Mouse (Mus musculus) urinary bladder, adult 18-20 months (tissue): ENCODE data around the gene Pafah1b3.

Experiments used
- DNase-seq, 2 experiments: peaks; one replicate each; pipeline ENCODE4 v3.0.0; 2022; ENCODE audit warnings: low spot score in 2 of 2, mixed read lengths in 2 of 2

Gene Pafah1b3

DNA sequence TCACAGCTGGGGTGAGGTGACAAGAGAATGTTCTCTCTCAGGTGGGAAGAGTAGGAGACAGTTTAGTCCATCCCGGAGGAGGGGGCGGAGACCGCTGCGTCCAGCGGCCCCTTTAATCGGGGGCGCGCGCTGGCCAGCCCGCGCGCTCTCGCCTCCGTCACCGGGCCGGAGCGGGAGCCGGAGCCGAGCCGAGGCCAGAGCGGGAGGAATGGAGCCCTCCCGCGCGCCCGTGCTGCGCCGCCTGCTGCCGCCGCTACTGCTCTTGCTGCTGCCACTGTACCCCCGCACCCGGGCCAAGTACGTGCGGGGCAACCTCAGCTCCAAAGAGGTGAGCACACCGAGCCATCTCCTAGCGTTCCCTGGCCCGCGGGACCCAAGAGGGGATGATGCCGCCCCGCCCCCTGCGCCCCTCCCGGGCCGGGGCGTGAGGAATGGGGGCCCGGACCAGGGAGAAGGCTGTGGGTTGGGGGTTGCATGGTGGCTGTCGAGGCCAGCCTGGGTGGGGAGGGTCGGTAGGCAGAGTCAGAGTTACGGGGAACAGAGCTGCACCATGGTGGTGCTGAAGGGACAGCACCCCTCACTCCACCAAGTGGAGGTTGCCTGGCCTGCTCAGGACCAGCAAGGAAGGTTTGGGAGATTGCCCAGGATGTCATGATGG is 8.3 kb upstream of the Pafah1b3 start, which contains the start of gene Tmem145:
TSS of gene Tmem145 (plus strand) at position 151 of the 658 bp plus-strand sequence.
- no peak for DNase-seq

GRCm38 (mm10) chr7:25305481-25305880 is 7.7 kb upstream of the Pafah1b3 start:
- no peak for DNase-seq

DNA sequence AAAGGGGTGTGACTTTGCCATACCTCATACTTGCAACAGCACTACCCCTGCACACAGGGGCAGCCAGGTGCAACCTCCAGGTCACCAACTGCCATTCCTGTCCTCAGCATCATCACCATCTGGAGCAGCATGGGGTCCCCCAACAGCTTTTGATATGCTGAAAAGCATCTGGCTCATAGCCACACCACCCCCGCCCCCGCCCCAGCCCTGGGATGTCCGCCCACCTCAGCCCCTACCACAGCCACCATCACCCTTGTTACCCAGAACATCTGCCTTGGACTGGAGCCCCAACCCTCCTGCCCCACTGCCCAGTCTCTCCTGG is 5.9 kb upstream of the Pafah1b3 start:
- DNase-seq = no peak

DNA sequence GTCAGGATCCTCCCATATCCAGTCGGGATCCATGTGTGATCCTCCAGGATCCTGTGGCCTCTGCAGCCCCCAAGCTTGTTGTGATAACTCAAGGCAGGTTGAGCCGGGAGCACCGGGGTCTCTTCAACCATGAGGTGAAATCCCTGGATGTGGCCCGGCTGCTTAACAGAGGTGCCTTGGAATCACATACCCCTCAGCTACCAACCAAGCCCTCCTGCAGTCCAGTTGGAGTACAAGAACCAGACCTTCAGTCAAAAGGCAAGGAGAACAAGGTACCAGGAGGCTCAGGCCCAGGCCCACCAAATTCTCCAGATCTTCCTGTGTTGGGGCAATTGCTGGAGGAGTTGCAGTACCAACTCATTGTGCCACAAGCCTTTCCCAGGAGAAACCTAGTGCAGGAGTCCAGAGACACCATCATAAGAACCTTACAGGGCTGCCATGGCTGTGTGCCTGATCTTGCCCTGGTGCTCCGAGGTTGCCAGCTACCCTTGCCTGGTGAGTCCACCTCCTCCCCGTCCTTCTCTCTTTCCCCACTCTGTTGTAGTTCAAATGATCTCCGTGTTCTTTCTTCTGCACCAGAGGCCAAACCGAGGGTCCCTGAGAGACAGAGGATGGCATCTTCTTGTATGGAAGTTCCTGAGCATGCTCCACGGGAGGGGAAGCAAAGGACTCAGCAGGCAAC is 5.4 kb upstream of the Pafah1b3 start:
- DNase-seq = no peak

DNA sequence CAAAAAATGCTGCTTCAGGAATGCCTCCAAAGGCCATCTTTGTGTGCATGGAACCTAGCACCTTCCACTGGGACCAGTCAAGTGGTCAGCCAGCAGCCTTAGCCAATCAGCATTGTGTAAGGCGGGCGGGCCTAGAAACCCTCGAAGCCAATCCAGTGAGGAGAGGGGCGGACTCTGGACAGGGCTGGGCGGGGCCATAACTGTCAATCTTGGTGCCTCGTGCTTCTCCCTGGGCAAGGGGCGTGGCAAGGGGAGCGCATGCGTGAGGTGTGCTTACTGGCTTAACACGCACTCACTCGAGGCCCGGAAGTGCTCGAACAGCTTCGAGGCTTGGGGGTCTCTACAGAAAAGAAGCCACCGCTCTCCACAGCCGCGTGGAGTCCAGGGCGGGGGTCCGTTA is 3.3 kb upstream of the Pafah1b3 start, which contains the start of gene Prr19:
TSS of gene Prr19 (plus strand) at position 349 of the 400 bp plus-strand sequence.
- no peak for DNase-seq

DNA sequence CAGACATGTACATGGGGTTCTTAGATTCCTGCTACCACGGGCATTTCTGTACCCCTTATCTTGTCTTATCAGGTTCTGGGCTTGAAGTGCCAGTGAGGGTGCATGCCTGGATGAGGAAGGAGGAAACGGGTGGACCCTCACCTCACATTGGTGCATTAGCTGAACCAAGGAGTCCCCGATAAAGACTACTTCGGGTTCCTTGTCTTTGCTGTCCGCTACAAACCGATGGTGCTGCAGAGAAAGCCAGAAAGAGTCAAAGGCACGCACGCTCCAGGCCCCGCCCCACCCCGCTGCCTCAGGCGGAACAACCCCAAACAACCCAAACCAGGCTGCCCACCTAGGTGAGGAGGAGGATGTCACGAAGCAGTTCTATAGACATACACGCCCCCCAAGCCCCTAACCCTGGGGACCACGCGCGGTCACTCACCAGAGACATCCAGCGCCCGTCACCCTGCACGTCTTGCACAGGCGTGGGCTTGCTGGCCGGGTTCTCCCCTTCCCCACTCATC is 787 bp downstream of the Pafah1b3 start:
- DNase-seq = no peak

DNA sequence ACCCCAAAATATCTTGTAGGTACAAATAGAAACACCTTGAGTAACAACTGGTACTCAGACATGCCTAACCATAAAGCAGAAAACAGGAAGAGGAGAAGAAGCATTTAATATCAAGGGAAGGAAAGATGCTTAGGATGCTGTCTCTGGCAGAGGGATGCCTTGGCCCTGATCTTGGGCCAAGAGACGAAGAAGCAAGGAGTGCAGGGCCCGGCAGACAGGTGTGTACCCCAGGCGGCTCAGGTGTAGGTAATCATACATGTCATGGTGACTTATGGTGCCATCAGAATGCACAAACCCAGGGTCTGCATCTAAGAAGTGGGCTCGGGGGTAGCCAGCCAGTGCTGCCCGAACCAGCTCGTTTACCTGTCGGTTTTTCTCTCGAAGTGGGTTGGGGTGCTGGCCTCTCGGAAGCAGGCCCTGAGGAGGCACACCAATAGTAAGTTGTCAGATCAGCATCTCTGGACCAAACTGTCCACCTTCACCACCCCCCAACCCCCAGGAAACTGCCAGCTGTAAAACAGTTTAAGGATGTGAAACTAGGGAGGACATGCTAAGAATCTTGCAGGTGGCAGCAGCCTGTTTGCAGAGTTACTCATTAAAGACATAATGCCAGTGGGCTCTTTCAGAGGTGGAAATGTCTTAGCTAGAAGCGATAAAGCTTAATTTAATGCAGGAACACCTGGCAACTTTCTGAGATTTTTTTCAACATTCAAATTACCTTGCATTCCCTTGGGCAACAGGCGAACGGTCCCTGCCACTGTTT is 2.6 kb downstream of the Pafah1b3 start:
- no peak for DNase-seq

GRCm38 (mm10) chr7:25294495-25294894 is 3.3 kb downstream of the Pafah1b3 start:
- DNase-seq = no peak

- DNase-seq = no peak
Measured at GRCm38 (mm10) chr7:25293191-25293739, 4.5 kb downstream of the Pafah1b3 start.

GRCm38 (mm10) chr7:25292107-25292506 is 5.7 kb downstream of the Pafah1b3 start:
- DNase-seq = no peak

DNA sequence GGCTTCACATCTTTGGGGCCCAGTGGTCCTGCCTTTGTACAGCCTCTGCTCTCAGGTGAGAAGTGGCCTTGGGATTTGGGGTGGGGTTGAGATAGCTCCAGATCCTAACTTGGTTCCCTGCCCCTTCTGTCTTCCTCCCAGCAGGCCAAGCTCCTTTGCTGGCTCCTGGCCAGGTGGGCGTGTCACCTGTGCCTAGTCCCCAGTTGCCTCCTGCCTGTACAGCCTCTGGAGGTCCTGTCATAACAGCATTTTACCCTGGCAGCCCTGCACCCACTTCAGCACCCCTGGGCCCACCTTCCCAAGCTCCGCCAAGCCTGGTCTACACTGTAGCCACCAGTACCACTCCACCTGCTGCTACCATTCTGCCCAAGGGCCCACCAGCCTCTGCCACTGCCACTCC is 6.9 kb downstream of the Pafah1b3 start:
- DNase-seq = no peak

DNA sequence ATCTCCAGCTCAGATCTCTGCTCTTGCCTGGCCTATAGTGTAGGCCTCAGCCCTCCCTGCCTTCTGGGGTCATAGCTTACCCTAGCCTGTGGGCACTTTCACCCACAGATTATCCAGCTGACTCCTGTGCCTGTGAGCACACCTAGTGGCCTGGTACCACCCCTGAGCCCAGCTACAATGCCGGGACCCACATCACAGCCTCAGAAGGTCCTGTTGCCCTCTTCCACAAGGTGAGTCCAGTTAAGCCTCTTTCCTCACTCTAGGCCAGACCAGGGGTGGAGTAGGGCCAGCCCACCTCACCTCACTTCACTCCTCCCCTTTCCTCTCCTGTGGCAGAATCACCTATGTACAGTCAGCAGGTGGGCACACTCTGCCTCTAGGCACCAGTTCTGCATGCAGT is 7.3 kb downstream of the Pafah1b3 start:
- no peak for DNase-seq

DNA sequence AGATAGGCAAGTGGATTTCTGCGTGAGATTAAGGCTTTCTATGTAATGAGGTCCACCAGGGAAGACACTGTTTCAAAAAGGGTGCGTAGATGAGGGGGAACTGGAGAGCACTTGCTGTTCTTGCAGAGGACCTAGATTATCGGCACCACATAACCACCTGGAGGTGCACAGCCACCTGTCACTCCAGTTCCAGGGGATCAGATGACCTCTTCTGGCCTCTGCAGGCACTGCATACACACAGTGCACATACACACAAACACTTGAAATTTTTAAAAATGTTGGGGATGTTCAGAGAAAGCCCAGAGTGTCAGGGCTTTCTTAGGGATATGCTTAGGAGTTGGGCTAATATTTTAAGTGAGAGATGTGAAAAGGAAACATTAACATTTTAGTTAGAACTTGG is 7.9 kb downstream of the Pafah1b3 start:
- DNase-seq = no peak

- DNase-seq = no peak
Measured at GRCm38 (mm10) chr7:25288721-25289120, 9.1 kb downstream of the Pafah1b3 start.

GRCm38 (mm10) chr7:25288011-25288410 is 9.8 kb downstream of the Pafah1b3 start:
- no peak for DNase-seq

DNA sequence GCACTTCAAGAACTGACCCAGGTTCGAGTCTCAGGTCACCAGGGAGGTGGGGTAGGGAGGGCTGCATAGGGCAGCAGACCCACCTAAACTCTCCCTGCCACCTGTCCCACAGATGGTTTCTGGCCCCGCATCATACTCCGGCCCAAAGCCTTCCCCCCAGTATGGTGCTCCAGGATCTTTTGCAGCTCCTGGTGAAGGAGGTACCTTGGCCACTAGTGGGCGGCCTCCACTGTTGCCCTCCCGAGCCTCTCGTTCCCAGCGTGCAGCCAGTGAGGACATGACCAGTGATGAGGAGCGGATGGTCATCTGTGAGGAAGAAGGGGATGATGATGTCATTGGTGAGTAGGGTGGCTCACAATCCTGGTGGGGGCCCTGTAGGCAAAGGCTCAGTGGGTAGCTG is 10.8 kb downstream of the Pafah1b3 start:
- no peak for DNase-seq

DNA sequence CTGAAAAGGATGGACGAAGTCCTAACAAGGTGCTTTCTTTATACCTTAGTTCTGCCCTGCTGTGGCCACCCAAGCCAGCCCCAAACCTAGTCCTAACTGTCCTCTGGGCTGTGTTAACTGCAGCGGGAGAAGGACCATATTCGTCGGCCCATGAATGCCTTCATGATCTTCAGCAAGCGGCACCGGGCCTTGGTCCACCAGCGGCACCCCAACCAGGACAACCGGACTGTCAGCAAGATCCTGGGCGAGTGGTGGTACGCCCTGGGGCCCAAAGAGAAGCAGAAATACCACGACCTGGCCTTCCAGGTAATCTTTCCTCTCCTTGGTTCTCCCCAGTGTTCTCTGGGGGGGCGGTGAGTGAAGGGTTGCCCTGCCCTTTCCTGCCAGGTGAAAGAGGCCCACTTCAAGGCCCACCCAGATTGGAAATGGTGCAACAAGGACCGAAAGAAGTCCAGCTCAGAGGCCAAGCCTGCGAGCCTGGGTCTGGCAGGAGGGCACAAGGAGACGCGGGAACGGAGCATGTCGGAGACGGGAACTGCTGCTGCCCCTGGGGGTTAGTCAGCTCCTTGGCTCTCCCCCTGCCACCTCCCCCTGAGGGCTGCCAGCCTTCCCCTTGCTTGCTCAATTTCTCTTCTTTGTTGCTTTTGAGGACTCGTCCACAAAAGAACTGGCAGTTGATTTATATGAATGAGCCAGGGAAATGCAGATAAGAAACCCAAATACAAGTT is 12.1 kb downstream of the Pafah1b3 start:
- DNase-seq = no peak

DNA sequence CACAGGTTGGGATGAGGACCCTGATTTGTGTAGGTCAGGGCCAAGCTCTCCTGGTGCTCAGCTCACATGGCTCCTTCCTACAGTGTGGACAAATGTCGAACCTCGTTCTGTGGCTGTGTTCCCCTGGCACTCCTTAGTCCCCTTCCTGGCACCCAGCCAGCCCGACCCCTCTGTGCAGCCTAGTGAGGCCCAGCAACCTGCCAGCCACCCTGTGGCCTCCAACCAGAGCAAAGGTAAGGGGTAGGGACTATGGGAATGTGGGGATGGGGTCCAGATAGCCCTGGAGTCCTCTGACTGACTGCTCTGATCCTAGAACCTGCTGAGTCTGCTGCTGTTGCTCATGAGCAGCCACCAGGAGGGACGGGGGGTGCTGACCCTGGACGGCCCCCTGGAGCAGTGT is 13.0 kb downstream of the Pafah1b3 start:
- DNase-seq = no peak

- DNase-seq = no peak
Measured at GRCm38 (mm10) chr7:25284171-25284570, 13.6 kb downstream of the Pafah1b3 start.

DNA sequence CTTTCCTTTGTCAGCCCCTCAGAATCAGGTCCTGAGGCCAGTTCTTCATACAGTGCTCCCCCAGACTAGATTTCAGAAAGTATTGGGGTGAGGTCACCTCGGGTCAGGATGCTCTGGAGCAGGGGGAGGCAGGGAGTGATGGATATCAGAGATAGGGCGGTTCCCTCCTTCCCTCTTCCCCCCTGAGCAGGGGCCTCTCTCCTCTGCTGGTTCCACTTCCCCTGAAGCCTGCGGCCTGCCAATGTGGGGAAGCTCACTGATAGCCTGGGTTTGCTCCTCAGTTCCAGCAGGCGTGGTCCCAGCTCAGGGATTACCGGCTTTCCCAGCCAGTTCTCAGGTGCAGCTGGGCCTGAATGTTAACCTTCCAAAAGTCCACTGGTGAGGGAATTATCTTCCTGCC is 14.1 kb downstream of the Pafah1b3 start:
- no peak for DNase-seq

DNA sequence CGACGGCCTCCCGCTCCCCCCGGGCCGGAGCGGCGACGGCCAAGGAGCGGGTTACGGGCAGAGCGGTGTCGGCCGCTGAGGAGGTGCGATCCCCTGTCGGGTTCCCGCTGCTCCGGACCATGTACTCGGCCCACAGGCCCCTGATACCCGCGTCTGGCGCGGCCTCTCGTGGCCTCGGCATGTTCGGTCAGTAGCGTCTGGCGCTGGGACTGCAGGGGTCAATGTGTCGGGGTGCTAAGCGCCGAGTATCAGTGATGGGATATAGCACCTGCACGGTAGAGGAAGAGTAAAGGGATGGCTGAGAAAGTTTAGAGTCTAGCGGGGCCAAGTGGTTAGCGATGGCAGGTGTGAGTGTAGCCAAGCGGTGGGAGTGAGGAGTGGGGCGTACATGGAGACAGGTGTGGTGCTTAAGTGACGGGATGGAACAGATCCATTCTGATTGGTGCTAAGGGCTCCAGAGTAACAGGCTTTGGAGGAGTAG is 15.0 kb downstream of the Pafah1b3 start:
- peak in 1 of 2 experiments; percentile 49 for DNase-seq
